Mouse (Mus musculus): ENCODE data around the gene Myo1a. TPM values are rescaled to one million over a fixed set of nuclear protein-coding genes. Genes with fewer than 3 reads are reported as not detected.
A peak's percentile ranks its signal among the peaks of the same experiment; 100 is the strongest.

Myo1a gene
- total RNA-seq, 2 experiments from 2014 or later, result not detected

DNA sequence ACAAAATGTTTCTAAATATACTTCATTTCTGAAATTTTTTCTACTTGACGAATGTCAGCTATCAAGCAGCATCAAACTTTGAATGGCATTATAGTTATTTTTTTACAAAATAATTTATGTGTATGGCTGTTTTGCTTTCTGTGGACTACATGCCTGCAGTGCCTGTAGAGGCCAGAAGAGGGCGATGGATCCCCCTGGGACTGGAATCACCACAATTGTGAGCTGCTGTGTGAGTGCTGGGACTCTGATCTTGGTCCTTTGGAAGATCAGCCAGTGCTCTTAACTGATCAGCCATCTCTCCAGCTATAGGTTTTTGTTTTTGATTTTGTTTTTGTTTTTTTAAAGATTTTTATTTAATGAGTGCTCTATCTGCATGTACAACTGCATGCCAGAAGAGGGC is 33.7 kb upstream of the Myo1a start:
- DNase-seq, result peak in 1 of 2 experiments; percentile 53
- intact Hi-C loops (cut with DNase I), result no loop called here

DNA sequence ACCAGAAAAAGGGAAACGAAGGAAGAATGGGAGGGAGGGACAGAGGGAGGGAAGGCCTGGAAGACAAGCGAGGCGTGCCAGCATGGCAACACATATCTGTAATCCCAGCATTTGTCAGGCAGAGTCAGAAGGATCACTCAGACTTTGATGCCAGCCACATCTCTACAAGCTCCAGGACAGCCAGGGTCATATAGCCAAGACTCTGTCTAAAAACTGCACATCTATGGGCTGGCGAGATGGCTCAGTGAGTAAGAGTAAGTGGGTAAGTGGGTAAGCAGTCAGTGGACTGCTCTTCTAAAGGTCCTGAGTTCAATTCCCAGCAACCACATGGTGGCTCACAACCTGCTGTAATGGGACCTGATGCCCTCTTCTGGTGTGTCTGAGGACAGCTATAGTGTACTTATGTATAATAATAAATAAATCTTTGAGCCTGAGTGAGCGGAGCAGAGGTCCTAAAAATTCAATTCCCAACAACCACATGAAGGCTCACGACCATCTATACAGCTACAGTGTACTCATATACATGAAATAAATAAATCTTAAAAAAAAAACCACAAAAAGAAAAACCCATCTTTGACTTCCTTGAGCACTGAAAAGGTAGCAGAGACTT is 30.8 kb upstream of the Myo1a start:
- intact Hi-C loops (cut with DNase I), result no loop called here
- DNase-seq, result no peak

DNA sequence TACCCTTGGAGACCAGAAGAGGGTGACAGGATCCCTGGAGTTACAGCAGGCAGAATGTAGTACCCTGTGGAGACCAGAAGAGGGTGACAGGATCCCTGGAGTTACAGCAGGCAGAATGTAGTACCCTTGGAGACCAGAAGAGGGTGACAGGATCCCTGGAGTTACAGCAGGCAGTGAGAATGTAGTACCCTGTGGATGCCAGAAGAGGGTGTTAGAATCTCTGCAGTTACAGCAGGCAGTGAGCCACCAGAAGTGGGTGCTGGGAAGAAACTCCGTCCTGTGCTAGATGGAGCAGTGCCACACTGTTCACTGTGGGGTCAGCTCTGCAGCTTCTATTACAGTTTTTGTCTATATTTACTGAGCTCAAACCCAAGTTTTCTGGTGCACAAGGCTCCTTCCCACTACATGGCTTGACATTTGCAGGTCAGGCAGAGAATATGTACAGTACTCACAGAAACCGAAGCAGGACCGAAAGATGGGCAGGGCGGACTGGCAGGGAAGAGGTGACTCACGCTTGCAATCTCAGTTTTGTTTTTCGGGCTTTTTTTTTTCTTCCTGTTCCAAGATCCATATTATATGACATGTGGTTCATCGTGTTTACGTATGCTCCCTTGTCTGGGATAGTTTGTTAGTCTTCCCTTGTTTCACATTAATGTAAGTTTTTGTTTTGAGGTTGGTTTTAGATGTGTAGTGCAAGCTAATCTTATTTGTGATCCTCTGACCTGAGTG is 30.0 kb upstream of the Myo1a start:
- DNase-seq, result peak; percentile 95 to 96
- intact Hi-C loops (cut with DNase I), result loop anchor here (1.0 to 5.0 kb wide), 4 partner anchors 59 to 332 kb away; partner anchors contain the start of gene Hsd17b6

DNA sequence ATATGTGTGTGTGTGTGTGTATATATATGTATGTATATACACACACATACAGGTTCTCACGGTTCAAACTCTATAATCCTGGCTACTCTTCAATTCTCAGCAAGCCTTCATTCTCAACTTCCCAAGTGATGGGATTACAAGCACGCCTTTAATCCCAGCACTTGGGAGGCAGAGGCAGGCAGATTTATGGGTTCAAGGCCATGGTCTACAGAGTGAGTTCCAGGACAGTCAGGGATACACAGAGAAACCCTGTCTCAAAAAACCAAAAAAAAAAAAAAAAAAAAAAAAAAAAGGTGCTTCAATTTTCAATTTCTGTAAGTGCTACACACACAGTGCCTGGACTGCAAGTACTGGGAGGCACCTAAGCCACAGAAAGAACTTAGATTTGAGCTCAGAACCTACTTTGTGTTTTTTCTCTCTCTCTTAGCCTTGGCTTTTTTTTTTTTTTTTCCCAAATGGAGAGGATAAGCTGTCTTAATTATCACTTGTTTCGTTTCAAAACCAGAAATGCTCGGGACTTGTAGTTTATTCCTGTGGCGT is 29.0 kb upstream of the Myo1a start:
- DNase-seq, result no peak
- intact Hi-C loops (cut with DNase I), result loop anchor here (1.0 to 5.0 kb wide), 4 partner anchors 58 to 331 kb away; partner anchors contain the start of gene Hsd17b6

DNA sequence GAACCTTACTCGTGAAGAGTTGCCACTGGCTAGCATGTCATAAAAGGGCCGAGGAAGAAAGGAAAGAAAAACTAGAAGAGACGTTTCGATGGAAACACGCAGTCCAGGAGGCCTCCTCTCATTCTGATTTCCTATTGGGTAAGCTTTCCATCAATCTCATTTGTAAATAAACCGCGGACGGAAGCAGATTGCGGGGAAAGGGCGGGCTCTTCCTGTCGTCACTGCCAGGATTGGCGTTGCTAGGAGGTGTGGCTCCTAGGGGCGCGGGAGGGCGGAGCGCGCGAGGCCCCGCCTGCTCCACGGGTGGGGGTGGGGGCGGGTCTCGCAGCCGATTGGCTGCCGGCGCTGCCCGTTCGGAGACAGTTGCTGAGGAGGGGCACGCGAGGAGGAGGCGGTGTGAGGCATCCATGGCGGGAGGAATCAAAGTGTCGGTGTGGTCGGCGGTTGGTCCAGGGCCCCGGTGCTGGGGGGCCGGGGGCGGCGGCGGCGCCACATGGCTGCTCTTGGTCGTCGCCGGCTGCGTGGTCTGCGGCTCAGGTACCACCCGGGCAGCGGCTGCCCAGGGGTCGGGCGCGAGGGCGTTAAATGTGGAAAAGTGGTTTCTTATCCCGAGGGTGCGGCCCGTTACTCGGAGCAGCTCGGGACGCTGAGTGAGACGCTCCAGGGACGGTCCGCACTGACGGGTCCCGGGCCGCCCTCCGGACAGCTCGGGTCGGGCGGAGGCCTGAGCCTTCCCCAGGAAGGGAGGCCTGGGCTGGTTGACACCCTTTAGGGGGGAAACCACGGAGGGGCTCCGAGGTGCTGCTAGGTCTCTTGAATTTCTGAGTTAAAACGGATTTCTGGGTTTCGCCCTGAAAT is 28.1 kb upstream of the Myo1a start:
- intact Hi-C loops (cut with DNase I), result loop anchor here (5.0 kb wide), 3 partner anchors 110 to 330 kb away; partner anchors contain the start of gene Hsd17b6
- DNase-seq, result peak; percentile 95

DNA sequence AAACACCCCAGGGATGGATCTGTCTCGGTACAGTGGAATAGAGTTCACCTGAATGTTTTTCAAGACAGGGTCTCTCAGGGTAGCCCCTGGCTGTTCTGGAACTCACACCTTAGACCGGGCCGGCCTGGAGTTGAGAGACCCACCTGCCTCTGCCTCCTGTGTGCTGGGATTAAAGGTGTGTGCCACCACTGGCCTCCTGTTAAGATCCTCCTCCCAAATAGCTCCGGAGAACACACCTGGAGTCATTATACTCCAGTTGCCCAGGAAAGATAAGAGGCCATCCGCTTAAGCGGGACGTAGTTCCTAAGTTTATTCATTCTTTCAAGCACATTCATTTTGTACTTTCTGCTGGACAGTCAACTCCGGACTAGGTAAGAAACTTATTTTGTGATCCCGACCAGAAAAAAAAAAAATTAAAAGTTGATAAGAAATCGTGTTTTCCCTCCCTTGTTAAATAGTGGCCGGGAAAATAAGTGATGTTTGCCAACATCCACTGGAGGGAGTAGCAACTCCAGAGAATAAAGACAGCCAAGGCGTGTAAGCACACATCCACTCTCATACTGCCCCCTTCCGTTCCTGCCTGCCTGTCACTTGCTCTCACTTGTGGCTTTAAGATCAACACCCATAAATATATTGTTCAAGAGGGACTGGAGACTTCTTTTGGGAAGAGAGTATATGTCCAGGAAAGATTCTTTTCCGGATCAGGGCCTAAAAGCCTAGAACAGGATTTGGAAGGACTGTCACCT is 27.2 kb upstream of the Myo1a start:
- intact Hi-C loops (cut with DNase I), result loop anchor here (5.0 kb wide), 3 partner anchors 110 to 330 kb away; partner anchors contain the start of gene Hsd17b6
- peak; percentile 76 to 81 for DNase-seq

DNA sequence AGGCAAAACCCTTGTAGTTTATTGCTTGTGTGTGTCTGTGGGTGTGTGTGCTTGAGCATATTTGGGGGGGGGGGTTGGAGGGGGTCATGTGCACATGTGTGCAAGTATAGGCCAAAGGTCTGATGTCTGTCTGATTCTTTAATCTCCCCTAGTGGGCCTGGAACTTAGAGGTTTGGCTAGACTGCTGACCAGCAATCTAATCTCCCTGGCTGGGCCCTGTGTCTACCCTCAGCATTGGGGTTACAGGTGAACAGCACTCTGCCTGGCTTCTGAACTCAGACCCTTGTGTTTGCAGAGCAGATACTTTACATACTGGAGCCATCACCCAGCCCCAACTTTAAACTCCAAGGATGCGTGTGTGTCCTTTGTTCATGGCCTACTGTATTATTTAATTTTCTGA is 25.8 kb upstream of the Myo1a start:
- intact Hi-C loops (cut with DNase I), result loop anchor here (5.0 kb wide), 3 partner anchors 112 to 328 kb away; partner anchors contain the start of gene Hsd17b6
- no peak for DNase-seq

DNA sequence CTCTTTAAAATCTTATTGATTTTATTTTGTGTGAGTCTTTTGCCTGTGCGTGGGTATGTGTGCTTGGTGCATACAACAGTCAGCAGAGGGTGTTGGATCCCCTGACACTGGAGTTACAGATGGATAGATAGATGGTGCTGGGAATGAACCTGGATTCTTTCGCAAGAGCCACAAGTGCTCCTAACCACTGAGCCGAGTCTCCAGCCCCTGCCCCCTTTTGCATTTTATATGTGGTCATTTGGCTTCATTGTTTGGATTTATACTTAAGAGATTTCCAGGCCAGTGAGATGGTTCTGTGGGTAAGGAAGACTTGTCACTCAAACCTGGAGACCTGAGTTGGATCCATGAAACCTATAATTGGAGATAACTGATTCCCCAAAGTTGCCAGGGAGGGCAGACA is 25.1 kb upstream of the Myo1a start:
- intact Hi-C loops (cut with DNase I), result loop anchor here (5.0 kb wide), 3 partner anchors 113 to 327 kb away; partner anchors contain the start of gene Hsd17b6
- no peak for DNase-seq

DNA sequence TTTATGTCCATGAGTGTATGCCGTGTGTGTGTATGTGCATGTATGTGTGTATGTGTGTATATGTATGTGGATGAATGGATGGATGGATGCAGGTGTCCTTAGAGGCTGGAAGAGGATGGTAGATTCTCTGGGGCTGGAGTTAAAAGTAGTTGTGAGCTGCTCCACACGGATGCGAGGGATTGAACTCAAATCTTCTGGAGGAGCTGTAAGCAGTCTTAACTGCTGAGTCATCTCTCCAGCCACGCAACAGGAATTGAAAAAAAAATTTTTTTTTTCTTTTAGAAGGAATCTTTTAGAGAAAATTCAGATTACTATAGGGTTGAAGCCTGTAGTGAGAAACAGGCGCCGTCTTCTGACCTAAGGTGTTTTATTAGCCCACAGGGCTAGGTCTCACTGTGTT is 22.1 kb upstream of the Myo1a start:
- intact Hi-C loops (cut with DNase I), result no loop called here
- no peak for DNase-seq

DNA sequence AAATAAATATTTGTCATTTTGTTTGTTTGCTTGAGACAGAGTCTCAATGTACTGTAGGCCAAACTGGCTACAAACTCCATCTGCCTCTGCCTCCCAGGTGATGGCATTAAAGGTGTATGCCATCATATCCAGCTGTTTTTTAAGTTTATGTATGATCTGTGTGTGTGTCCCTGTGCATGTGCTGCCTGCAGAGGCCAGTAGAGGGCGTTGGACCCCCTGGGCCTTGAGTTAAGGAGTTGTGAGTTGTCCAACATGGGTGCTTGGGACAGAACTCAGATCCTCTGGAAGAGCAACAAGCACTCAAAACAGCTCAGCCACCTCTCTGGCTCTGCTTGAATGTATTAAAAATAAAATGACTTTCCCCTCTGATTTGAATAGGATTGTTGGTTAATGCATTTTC is 13.9 kb upstream of the Myo1a start:
- intact Hi-C loops (cut with DNase I), result loop anchor here (5.0 kb wide), 1 partner anchor 316 kb away; the partner anchor contains the start of gene Hsd17b6
- DNase-seq, result no peak

DNA sequence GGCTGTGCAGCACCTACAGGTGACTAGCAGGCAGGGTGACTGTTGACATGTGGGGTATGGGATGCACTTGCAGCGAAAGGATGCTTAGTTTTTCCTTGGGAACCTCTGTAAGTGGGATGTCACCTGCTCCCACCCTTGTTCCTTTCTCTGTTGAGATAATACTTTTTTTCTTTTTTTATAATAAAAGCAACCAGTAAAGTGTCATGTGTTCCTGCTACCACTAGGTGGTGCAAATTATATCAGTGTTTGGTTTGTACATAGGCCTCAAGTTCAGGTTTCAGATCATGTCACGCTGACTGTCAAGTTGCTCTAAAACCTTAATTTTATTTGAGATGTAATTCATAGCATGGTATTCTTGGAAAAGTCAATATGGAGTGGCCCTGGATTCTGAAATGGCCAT is 10.3 kb upstream of the Myo1a start:
- intact Hi-C loops (cut with DNase I), result loop anchor here (1.0 to 5.0 kb wide), 3 partner anchors 40 to 313 kb away; partner anchors contain the start of gene Hsd17b6
- DNase-seq, result peak; percentile 31 to 47

DNA sequence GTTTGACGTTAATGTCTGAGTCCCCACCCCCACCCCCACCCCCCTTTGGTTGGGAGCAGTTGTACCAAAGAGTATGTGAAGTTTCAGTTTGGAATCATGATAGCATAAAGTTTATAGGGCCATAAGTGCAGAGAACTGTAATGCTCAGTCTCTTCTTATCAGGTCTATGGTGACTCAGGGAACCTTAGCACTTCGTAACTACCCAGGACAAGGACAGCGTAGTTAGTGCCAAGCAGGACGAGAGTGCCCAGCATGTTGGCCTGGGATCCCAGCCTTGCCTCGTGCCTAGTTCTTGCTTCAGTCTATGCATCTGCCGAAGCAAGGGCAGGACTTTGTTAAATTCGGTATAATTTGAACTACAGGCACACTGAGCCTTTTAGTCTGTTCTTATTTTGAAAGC is 9.2 kb upstream of the Myo1a start:
- intact Hi-C loops (cut with DNase I), result loop anchor here (2.0 kb wide), 1 partner anchor 241 kb away; no protein-coding TSS in a partner anchor
- DNase-seq, result no peak

DNA sequence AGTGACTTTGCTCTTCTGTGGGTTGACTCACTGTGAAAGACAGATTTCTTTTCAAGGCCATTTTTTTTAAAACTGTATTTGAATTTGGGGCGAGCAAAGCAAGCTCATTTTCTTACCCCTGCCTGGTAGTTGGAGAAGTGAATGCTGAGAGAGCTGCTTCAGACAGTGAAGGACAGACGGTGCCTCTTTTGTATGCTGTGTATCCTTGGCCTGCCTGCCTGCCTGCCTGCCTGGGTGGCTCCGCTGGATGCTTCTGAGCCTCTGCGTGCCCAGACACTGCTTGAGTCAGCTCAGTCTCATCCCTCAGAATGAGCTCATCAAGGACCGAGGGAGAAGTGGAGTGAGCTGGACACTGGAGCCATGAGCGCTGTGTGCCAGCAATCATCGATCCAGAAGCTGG is 6.0 kb upstream of the Myo1a start:
- DNase-seq, result no peak
- intact Hi-C loops (cut with DNase I), result no loop called here

DNA sequence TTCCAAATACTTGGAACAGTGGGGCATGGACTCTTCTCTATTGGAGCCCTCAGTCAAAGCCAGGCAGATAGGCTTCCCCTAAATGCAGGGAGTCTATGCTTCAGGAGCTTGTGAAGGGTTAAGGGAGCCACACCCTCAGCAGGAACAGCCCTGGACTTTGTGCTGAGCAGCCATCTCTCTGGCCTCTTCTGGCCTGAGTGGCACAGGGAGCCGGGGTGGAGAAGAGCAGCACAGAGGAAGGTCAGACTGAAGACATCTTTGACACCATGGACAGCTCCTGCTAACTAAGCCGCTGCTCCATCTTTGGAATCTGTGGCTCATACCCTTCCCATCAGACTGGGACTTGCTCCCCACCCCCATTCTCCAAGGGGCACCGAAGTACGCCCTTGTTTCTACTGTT is 1.7 kb upstream of the Myo1a start:
- no peak for DNase-seq
- intact Hi-C loops (cut with DNase I), result no loop called here

DNA sequence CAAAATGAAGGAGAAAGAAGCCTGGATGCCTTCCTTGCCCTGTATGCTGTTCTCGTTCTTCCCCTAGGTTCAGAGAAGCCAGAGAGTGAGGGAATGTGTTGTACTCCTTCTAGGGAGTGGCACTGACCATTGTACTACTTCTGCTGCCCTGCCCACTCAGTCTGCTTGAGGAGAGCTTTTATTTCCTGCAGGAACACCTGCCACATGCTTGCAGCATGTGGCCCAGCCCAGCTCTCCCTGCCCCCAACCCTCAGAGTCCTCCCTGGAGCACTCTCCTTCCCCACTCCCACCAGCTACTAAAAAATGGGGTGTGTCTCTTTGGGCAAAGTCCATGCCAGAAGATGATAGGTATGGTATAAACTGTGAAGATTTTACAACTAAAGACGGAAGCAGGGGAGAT is 677 bp upstream of the Myo1a start:
- DNase-seq, result no peak
- intact Hi-C loops (cut with DNase I), result no loop called here

DNA sequence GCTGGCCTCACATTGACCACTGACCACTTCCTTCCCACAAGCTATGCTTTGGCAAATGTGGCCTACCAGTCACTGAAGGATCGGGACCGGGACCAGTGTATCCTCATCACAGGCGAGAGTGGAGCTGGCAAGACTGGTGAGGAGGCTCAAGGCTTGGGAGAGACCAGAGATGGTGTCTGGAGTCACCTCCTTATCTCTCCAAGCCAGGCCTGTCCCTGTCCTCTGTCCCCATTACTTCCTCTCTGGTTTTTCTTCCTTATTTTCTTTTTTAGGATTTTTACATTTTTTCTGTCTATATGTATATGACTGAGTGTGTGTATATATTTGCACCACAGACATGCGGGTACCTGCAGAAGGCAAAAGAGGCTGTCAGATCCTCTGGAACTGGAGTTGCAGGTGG is 813 bp downstream of the Myo1a start:
- no peak for DNase-seq
- intact Hi-C loops (cut with DNase I), result no loop called here

DNA sequence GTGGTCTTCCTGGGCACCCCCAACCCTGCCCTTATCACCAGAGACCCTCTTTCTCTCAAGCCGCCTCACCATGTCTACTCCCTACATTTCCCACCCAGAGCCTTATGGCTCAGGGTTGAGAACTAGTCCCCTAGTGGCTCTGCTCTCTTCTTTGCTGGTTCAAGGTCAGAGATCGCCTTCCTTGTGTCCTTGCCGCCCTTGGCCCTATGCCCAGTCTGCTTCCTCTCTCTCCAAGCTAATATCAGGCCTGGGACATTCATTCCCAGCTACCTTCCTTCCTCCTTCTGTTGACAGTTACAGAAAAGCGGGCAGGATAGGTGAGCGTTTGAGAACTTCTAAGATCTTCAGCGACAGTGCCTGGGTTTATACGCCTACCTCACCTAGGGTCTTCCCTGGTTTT is 2.8 kb downstream of the Myo1a start:
- intact Hi-C loops (cut with DNase I), result no loop called here
- peak; percentile 57 to 62 for DNase-seq

DNA sequence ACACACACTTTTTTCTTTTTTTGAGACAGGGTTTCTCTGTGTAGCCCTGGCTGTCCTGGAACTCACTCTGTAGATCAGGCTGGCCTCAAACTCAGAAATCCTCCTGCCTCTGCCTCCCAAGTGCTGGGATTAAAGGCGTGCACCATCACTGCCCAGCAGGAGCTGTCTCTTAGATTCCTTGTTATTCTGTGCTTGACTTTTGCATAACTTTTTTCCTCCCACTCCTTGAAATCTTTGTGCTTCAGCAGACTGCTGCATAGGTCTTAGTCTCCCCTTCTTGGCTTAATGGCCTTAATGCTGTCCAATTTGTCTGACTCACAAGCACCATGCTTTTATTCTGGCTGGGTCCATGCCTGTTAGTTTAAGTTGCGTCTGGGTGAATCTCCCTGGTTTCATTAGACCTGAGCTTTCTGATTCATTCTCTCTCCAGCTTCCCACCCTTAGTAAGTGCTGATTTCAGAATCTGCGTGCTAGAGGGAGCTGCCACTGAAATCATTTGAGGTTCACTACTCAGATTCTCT is 3.9 kb downstream of the Myo1a start:
- DNase-seq, result no peak
- intact Hi-C loops (cut with DNase I), result no loop called here

DNA sequence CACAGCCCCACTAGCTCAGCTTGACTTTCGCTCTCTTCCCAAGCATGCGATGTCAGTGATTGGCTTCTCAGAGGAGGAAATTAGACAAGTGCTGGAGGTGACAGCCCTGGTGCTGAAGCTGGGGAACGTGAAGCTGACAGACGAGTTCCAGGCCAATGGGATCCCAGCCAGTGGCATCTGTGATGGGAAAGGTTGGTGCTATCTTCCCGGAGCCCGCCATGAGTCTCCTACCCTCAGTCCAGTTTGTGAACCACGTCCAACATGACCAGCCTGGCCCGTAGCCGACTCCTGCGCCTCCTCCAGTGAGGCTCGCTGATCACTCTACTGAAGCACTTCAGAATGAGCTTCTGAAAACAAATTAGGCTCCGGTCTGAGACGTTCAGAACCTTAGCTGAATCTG is 5.4 kb downstream of the Myo1a start:
- no peak for DNase-seq
- intact Hi-C loops (cut with DNase I), result no loop called here

DNA sequence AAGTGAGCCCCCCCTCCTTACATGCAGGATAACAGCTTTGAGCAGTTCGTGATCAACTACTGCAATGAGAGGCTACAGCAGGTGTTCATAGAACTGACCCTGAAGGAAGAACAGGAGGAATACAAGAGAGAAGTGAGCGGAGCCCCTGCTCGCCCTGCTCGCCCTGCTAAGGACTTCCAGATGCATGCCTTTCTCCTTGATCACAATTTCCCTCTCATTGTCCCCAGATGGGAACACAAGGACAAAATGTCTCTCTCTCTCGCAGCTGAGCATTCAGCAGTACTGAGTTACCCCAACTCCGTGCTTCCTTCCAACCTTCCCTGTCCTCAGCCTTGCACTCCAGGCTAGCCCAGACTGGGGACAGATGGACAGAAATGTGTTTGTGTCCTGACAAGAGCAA is 7.8 kb downstream of the Myo1a start:
- no peak for DNase-seq
- intact Hi-C loops (cut with DNase I), result no loop called here
